Mouse (Mus musculus) natural killer cell, adult 2 months (primary cell): ENCODE measurements at regions not wholly inside any gene's neighbourhood (a gene's known extent, or its start where the extent isn't known, plus 50 kb on each side); places are given as distances from the start of the nearest gene placed in this dataset.

ENCODE experiments used
- DNase-seq, 2 experiments: peaks; one replicate each; pipeline ENCODE4 v3.0.0; 2022; ENCODE audit warnings: low spot score in 2 of 2

- DNase-seq, result no peak
Measured at GRCm38 (mm10) chrX:11720517-11720916, 392.9 kb downstream of the H2al1j start.

DNA sequence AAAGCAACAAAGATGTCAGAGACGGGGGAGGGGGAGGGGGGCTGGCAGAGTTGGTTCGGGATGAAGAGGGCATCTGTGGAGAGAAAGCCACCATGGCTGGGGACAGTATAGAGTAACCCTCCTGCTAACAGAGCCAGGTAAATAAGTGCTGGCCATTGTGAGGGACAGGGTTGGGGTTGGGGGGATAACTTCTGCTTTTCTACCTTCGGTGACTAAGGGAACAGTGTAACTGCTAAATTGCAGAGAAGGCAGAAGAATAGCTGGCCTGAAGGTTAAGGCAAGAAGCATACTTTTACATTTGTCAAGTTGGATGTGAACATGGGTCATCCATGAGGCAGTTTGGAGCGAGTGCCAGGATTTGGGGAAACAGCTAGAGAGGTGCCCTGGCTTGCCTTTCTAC is 395.1 kb downstream of the H2al1j start:
- no peak for DNase-seq

DNA sequence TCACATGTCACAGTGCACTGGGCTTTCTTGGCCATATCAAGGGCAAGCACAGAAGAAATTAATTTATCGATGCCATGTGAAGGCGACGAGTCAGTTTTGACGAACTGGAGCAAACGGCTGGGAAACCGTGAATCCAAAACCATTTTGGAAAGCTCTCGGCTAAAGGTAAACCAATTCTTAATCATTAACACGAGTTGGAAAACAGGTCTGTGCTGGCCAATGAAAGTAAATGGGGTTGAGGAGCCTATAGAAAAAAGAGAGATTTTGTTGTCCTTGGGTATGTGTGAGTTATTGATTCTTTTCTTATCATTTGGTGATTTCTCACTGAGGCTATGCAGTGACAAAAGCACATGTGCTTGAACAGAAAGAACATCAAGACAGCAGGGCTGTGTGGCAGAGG is 397.1 kb downstream of the H2al1j start:
- DNase-seq, result no peak

DNA sequence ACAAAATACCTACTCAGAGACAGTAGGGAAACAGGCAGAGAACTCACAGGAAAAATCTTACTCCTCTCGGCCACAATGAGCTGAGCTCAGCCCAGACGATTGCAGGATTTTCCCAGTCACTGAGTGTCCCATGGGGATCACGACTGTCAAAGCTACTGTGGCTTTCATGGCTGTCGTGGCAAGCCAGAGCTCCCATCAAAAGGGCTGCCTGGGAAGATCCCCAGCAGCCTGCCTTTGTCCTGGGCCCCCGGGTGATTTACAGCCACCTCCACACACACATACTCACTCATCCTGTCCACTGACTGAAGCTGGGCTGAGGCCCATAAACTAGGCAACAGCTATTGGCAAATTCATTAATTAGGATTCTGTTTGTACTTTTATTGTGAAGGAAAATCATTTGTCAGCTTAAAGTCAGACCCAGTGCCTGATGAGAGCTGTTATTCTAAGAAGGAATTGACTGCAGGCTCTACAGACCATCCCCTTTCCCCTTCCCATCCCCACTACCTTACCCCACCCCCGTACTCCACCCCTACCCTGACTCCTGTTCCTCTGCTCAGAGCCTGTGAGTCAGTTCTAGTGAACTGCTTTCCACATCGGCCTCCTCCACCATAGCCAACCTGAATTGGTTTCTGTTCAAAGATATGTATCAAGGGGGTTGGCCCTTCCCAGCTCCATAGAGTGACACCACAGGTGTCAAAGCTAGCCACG is 399.1 kb downstream of the H2al1j start:
- no peak for DNase-seq

DNA sequence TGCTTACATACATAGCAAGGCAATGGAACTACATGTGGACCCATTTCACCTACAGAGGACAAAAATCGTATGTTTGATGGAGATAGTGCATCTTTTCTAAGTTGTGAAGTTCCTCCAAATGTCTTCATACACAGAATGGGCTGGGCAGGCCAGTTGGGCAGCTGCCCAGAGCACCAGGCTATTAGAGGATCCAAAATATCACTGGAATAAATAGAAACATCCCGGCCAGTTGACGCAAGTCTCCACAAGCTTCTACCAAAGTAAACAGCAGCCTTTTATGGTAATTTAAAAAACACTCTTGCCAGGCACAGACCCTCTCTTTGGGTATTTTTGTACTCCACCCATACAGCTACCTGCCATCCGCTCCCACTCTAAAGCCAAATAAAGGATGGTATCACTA is 400.9 kb downstream of the H2al1j start:
- no peak for DNase-seq

DNA sequence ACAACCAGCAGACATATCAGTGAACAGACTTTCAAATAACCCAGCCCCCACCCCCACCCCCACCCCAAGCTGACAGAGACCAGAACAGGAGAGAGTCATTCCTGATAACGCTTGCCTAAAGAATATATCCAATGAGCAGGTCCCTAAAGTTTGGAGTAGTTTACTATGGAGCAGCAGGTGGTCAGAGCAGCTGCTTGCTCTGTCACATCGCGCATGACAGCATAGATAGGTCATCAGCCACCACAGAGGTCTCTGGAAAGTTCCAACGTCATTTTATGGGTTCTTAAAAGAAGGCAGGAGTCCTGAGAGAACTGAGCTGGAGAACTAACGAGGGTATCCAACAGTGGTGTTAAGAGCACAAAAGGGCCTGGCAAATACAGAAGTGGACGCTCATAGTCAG is 402.4 kb downstream of the H2al1j start:
- DNase-seq, result no peak

- DNase-seq, result no peak
Measured at GRCm38 (mm10) chrX:11732371-11732770, 404.7 kb downstream of the H2al1j start.

GRCm38 (mm10) chrX:11734505-11735435 is 407.1 kb downstream of the H2al1j start:
- no peak for DNase-seq

DNA sequence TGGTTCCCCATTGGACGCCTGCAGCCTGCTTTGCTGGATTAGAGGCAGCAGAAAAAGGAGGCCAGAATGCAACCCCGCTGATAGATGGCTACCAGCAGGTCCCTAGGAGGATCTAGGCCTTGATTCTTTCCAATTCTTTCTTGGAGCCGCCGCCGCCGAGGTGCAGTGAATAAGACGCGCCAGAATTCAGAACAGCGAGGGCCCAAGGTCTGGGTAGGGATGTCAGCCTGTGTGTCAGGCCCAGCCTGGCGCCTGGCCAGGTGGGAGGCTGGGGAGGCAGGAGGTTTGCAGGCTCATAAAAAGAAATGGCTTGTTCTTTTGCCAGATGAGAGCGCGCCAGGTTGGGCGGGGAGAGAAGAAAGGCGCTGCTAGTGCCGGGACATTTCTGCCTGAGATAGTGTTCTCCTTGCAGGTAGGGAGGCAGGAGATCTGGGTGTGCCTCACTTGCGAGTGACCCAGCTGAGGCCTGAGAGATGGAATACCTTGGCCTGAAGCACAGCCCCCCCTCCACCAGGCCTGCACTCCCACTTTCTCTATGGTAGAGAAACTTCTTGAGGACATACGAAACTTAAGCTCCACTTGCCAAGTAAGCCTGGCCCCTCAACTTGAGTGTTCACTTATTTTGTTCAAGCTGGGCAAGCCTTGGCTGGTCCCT is 408.0 kb downstream of the H2al1j start:
- DNase-seq, result no peak

DNA sequence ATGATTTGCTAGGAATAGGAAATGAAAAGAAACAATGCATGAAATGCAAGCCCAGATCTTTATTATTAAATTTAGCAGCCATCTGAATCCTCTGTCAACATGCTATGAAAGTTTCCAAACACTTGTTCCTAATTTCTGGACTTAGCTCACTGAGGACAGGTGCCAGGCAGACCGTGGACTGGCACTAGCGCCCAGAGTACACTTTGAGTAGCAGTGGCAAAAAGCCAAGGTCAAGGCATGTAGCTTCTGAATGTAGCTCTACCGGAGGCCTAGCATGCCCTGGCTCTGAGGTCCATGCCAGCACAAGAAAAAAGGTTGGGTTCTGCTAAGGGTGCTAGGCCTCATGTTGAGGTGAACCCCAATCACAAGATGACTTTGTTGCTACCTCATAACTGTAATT is 408.9 kb downstream of the H2al1j start:
- DNase-seq, result no peak

DNA sequence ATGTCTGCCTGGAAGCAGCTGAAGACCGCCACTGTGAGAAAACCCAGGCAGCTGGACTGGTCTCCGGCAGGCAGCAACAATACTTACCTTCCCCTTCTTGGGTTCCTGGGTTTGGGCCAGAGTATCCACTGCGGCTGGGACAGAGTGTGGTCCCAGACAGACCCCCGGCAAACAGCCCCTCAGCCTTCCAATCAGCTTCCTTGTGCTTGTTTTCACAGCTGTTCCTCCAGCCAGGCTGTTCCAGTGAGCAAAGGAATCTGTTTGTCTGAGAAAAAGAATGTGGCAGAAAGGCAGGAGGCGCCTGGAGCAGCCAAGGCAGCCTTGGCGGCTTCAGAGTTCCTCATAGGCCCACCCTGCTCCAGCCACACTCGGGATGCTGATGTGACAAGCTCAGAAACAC is 411.9 kb downstream of the H2al1j start:
- no peak for DNase-seq

- no peak for DNase-seq
Measured at GRCm38 (mm10) chrX:11745911-11746310, 414.2 kb downstream of the Bcor start.

- peak in 1 of 2 experiments; percentile 5 for DNase-seq
Measured at GRCm38 (mm10) chrX:11747386-11748121, 412.6 kb downstream of the Bcor start.

DNA sequence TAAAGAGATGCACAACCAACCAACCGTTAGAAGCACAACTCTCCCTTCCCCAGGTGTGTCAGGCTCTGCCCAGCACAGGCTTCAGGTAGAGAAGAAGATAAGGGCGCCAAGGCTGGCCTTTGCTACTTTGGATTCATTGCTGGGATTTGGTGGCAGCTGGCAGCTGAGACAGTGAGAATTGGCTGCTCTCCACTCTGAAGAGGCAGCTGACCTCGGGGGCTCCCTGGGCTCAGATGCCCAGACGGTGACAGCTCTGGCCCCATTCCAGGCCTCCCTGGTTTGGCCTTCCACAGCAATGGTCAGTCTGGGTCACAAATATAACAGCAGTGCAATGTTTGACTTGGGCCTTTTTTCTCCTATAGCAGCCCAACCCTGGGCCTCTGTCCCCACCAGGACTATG is 411.9 kb downstream of the Bcor start:
- DNase-seq, result no peak

DNA sequence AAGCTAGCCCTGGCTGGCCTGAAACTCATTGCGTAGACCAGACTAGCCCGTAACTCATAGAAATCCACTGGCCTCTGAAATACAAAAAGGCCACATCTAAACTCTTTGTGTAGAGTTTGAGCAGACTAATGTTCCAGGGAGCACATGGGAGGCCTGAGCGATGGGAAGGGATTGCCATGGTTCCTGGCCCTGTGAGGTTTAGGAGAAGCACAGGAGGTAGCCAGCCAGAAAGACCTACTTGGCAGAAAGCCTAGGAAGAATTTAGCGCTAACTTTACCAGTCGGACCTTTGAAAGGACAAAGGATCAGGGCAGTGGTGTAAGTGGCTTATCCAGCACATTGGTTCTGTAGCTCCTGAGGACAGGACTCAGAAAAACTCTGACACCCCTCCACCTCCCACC is 407.6 kb downstream of the Bcor start:
- no peak for DNase-seq

- DNase-seq, result peak; percentile 2 to 12
Measured at GRCm38 (mm10) chrX:11752973-11753590, 407.1 kb downstream of the Bcor start.

- DNase-seq, result no peak
Measured at GRCm38 (mm10) chrX:11755046-11755445, 405.1 kb downstream of the Bcor start.

- DNase-seq, result no peak
Measured at GRCm38 (mm10) chrX:11763351-11764082, 396.6 kb downstream of the Bcor start.

DNA sequence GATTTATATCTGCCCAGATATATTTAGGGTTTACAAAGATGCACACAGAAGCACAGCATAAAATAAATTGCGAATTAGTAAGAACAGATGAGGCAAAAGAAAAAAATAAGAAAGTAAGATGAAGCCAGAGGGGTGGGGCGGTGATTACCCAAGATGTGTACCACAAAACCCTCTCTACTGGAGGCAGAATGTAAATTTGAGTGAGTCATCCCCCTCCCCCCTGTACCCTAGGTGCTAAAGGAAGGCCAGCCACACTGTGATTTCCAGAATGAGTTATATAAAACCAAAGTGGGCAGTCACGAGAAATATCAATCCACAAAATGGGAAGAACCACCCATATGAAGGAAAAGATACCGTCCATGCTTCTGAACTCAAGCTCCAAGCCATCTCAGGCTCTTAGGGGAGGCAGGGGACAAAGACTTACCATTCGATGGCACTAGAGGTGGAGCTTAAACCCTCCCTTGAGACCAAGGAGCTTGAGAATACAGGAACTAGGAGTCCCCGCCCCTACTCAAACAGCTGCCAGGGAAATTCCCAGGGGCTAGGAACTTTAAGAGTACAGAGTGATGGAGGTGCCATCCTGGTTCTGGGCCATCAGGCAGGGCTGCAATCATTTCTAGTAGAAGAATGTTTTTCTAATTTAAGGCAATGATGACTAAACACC is 383.8 kb downstream of the Bcor start:
- DNase-seq, result peak in 1 of 2 experiments; percentile 2

DNA sequence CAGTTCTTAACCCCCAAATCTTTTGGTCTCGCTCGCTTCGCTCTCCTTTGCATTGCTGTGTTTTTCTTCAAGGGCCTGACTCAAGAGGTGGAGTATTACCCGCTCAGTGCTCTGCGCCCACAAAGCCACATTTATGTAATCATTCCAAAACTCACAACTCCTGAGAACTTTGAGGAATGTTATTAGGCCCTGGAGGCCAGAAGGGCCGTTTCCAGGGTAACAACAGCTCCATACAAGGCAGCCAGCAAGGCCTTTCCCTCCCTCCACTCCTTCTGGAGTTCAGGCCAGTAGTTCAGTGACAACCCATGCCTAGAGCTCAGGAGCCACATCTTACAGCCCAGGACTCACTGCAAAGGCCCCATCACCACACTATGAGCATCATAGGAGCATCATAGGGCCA is 365.1 kb downstream of the Bcor start:
- no peak for DNase-seq
